Mouse (Mus musculus): ENCODE results near the gene Neil1. TPM values are rescaled to one million over a fixed set of nuclear protein-coding genes. Genes with fewer than 3 reads are reported as not detected.

Neil1 gene
- 1 to 10 TPM; 3.2 to 3.6 TPM for total RNA-seq (2023)

GRCm38 (mm10) chr9:57148144-57148878, at the start of gene Neil1:
Neil1 (minus strand) TSS chr9:57148305.

GRCm38 (mm10) chr9:57158013-57158470, 9.9 kb upstream of the Neil1 start, which contains the start of gene Commd4:
Commd4 (minus strand) TSS chr9:57158331.

DNA sequence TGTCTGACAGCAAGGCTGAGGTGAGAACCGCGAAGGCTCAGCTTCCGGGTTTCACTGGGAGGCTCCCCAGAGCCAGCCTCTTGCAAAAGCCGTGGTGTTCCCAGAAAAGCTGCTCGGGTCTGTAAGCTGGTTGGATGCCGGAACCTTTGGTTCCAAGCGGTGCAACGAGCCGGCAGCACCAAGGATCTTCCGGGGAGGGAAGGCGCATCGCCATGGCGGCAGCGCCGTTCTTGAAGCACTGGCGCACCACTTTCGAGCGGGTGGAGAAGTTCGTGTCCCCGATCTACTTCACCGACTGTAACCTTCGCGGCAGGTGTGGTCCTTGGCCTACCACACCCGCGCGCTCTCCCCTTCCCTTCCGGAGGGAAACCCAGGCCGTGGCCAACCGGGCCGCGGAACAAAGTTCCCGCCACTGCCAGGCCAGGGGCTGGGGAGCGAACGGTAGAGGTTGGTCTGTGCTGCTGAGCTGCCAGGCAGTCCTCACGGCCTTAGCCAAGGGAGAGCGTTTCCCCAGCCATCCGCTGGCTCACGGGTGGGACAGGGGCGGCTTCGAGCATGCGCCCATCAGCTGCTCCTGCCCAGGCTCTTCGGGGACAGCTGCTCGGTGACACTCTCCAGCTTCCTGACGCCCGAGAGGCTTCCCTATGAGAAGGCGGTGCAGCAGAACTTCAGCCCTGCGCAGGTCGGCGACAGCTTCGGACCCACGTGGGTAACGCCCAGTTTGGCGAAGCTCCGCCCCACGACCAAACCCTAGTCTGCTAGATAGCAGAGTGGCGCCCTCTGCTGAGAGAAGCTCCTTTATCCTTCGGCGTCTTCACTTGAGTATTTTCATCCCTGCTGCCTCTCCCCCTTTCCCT, 17.3 kb downstream of the Neil1 start, which contains the start of gene Man2c1:
TSS of gene Man2c1 (plus strand) at position 114 of the 857 bp plus-strand sequence.

Other genes starting within 250 kb of the Neil1 start
- 1 to 10 TPM; 2.1 to 3.0 TPM for gene Snx33, start 219.9 kb downstream of the Neil1 start, total RNA-seq (2023)
- 10 to 100 TPM; 32.2 to 35.7 TPM for gene Imp3, start 210.8 kb downstream of the Neil1 start, total RNA-seq (2023)
- 1 to 10 TPM; 2.2 TPM for gene Snupn, start 197.4 kb downstream of the Neil1 start, total RNA-seq (2023)
- 10 to 100 TPM; 17.1 to 17.8 TPM for gene Ptpn9, start 153.4 kb downstream of the Neil1 start, total RNA-seq (2023)
- 10 to 100 TPM; 77.0 to 90.0 TPM for gene Sin3a, start 76.3 kb downstream of the Neil1 start, total RNA-seq (2023)
- 10 to 100 TPM; 66.3 to 67.8 TPM for gene Man2c1, start 17.6 kb downstream of the Neil1 start, total RNA-seq (2023)
- 10 to 100 TPM; 49.3 to 66.0 TPM for gene Commd4, start 10.0 kb upstream of the Neil1 start, total RNA-seq (2023)
- not detected for gene Trcg1, start 88.3 kb upstream of the Neil1 start, total RNA-seq (2023)
- 10 to 100 TPM; 40.8 to 43.5 TPM for gene 1700017B05Rik, start 114.3 kb upstream of the Neil1 start, total RNA-seq (2023)

Data from neutrophil, adult 83 days (primary cell).